Mouse (Mus musculus): ENCODE measurements around the gene Scn9a.

The Scn9a gene

GRCm38 (mm10) chr2:66634580-66635359 lies at the start of gene Scn9a:
Gene Scn9a, minus strand, starts transcription at chr2:66634962.
- in situ Hi-C loops (cut with MboI; ENCODE audit: low pct_unique_long_range_greater_than_20kb in 1 of 2, low sequenced_read_pairs in 2 of 2, unreplicated experiment in 1 of 2): no loop called here

- in situ Hi-C loops (cut with MboI; ENCODE audit: low pct_unique_long_range_greater_than_20kb in 1 of 2, low sequenced_read_pairs in 2 of 2, unreplicated experiment in 1 of 2): no loop called here
These were observed 27.2 kb upstream of the Scn9a start for GRCm38 (mm10) chr2:66661988-66662387.

- in situ Hi-C loops (cut with MboI; ENCODE audit: low pct_unique_long_range_greater_than_20kb in 1 of 2, low sequenced_read_pairs in 2 of 2, unreplicated experiment in 1 of 2): no loop called here
These were observed 21.7 kb upstream of the Scn9a start for GRCm38 (mm10) chr2:66656430-66656829.

- in situ Hi-C loops (cut with MboI; ENCODE audit: low pct_unique_long_range_greater_than_20kb in 1 of 2, low sequenced_read_pairs in 2 of 2, unreplicated experiment in 1 of 2): no loop called here
These were observed 20.7 kb upstream of the Scn9a start for GRCm38 (mm10) chr2:66655431-66655830.

DNA sequence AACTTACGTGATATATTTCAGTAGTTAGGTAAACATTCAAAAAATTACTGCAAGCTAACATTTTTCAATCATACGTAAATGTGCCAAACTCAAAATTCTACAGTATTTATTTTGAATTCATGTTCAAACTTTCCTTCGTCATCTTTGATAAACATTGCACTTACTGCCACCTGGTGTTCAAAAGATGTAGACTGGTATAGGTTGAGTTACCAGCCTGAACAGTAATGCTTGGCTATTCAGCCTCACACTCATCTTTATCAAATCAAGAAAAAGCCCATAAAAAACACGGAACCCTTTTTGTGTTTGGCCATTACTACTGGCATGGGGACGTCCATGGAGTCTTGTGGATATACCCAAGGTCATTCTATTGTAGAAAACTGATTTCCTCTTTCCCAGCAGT lies 9.6 kb upstream of the Scn9a start:
- in situ Hi-C loops (cut with MboI; ENCODE audit: low pct_unique_long_range_greater_than_20kb in 1 of 2, low sequenced_read_pairs in 2 of 2, unreplicated experiment in 1 of 2): no loop called here

- in situ Hi-C loops (cut with MboI; ENCODE audit: low pct_unique_long_range_greater_than_20kb in 1 of 2, low sequenced_read_pairs in 2 of 2, unreplicated experiment in 1 of 2): no loop called here
These were observed 2.0 kb downstream of the Scn9a start for GRCm38 (mm10) chr2:66632728-66633127.

DNA sequence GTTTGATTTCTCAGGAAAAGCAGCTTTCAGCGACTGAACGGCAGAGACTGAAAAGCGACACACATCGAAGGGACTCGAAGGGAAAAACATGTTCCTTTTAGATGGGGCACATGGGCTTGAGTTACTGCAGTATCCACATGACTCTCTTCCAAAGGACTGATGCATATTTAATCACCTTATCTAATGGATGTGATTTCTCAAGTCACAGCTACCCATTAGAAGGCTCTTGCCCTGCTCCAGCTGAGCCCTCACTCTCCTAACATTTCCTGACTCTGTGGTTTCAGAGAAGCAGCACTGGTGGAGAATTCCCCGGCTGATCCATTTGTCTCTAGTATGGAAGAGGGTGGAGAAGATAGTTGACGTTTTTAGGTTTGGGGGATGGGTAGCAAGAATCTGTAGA lies 23.7 kb downstream of the Scn9a start:
- in situ Hi-C loops (cut with MboI; ENCODE audit: low pct_unique_long_range_greater_than_20kb in 1 of 2, low sequenced_read_pairs in 2 of 2, unreplicated experiment in 1 of 2): no loop called here

DNA sequence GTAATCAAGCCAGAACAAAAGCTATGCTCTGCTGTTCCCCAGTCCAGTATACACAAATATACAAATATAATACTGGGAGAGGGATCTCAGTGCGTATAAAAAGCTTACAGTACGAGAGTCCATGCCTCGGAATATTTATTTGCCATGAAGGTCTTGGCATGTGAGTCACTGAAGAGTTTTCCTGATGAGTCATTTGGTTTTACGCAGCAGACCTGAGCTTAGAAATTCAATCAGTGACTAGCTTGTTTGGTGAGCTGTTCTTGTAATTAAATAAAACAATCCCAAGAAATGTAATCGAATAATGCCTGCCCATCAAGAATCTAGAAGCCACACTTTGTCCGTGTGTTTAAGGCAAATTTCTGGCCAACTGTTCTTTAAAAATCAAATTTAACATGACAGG lies 37.4 kb downstream of the Scn9a start:
- in situ Hi-C loops (cut with MboI; ENCODE audit: low pct_unique_long_range_greater_than_20kb in 1 of 2, low sequenced_read_pairs in 2 of 2, unreplicated experiment in 1 of 2): no loop called here

- in situ Hi-C loops (cut with MboI; ENCODE audit: low pct_unique_long_range_greater_than_20kb in 1 of 2, low sequenced_read_pairs in 2 of 2, unreplicated experiment in 1 of 2): no loop called here
These were observed 38.6 kb downstream of the Scn9a start for GRCm38 (mm10) chr2:66596145-66596544.

DNA sequence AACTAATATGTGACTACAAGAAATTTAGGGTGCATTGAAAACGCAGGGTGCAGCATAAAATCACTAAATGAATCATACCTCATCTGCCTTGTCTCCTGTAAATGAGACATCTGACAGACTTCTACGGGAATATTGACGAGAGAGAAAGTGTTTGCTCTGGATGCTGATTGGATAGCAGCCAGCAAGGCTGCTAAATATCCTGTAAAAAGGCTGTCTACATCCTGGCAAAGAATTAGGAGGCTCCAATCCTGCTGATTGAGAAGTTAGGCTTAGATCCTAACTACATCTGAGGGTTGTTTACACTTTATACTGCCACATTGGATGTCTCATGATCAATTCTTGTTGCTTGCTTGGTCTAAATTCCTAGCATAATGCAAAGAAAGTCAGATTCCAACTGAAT lies 44.6 kb downstream of the Scn9a start:
- in situ Hi-C loops (cut with MboI; ENCODE audit: low pct_unique_long_range_greater_than_20kb in 1 of 2, low sequenced_read_pairs in 2 of 2, unreplicated experiment in 1 of 2): no loop called here

GRCm38 (mm10) chr2:66580026-66580808 lies 54.5 kb downstream of the Scn9a start:
- in situ Hi-C loops (cut with MboI; ENCODE audit: low pct_unique_long_range_greater_than_20kb in 1 of 2, low sequenced_read_pairs in 2 of 2, unreplicated experiment in 1 of 2): no loop called here

GRCm38 (mm10) chr2:66548254-66548653 lies 86.5 kb downstream of the Scn9a start:
- in situ Hi-C loops (cut with MboI; ENCODE audit: low pct_unique_long_range_greater_than_20kb in 1 of 2, low sequenced_read_pairs in 2 of 2, unreplicated experiment in 1 of 2): no loop called here

DNA sequence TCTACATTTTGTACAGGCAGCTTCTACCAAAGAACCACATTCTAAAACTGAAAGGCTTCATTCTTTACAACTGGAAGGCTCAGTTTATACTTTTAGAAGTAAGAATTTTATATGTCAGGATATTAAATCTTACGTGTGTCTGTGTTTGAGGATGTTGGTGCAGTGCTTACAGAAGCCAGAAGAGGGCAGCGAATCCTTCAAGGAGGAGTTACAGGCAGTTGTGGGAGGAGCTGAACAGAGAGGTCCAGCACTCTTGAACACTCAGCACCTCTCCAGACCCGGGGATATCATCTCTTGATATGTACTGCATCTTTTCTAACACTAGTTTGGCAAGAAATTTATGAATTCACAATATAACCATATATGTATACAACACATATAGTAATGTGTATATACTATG lies 114.8 kb downstream of the Scn9a start:
- in situ Hi-C loops (cut with MboI; ENCODE audit: low pct_unique_long_range_greater_than_20kb in 1 of 2, low sequenced_read_pairs in 2 of 2, unreplicated experiment in 1 of 2): no loop called here

- in situ Hi-C loops (cut with MboI; ENCODE audit: low pct_unique_long_range_greater_than_20kb in 1 of 2, low sequenced_read_pairs in 2 of 2, unreplicated experiment in 1 of 2): no loop called here
These were observed 123.3 kb downstream of the Scn9a start for GRCm38 (mm10) chr2:66511424-66511823.

GRCm38 (mm10) chr2:66508032-66508431 lies 126.7 kb downstream of the Scn9a start:
- in situ Hi-C loops (cut with MboI; ENCODE audit: low pct_unique_long_range_greater_than_20kb in 1 of 2, low sequenced_read_pairs in 2 of 2, unreplicated experiment in 1 of 2): no loop called here

GRCm38 (mm10) chr2:66507616-66508015 lies 127.1 kb downstream of the Scn9a start:
- in situ Hi-C loops (cut with MboI; ENCODE audit: low pct_unique_long_range_greater_than_20kb in 1 of 2, low sequenced_read_pairs in 2 of 2, unreplicated experiment in 1 of 2): no loop called here

GRCm38 (mm10) chr2:66502158-66502557 lies 132.6 kb downstream of the Scn9a start:
- in situ Hi-C loops (cut with MboI; ENCODE audit: low pct_unique_long_range_greater_than_20kb in 1 of 2, low sequenced_read_pairs in 2 of 2, unreplicated experiment in 1 of 2): no loop called here

- in situ Hi-C loops (cut with MboI; ENCODE audit: low pct_unique_long_range_greater_than_20kb in 1 of 2, low sequenced_read_pairs in 2 of 2, unreplicated experiment in 1 of 2): no loop called here
These were observed 140.2 kb downstream of the Scn9a start for GRCm38 (mm10) chr2:66494556-66494955.

- in situ Hi-C loops (cut with MboI; ENCODE audit: low pct_unique_long_range_greater_than_20kb in 1 of 2, low sequenced_read_pairs in 2 of 2, unreplicated experiment in 1 of 2): no loop called here
These were observed 156.4 kb downstream of the Scn9a start for GRCm38 (mm10) chr2:66478395-66478794.
